Mouse (Mus musculus): ENCODE data around the gene Mapk1. TPM values are rescaled to one million over a fixed set of nuclear protein-coding genes. Genes with fewer than 3 reads are reported as not detected.

Mapk1 gene
- total RNA-seq, 1 experiment from 2014 or later, result 147 TPM

- no peak for ATAC-seq (ENCODE audit: extremely low read depth, insufficient number of reproducible peaks, low FRiP score, poor library complexity, severe bottlenecking)
Measured at GRCm38 (mm10) chr16:17070716-17071115, 87.5 kb downstream of the Mapk1 start.

- no peak for ATAC-seq (ENCODE audit: extremely low read depth, insufficient number of reproducible peaks, low FRiP score, poor library complexity, severe bottlenecking)
Measured at GRCm38 (mm10) chr16:17073000-17073399, 89.8 kb downstream of the Mapk1 start.

DNA sequence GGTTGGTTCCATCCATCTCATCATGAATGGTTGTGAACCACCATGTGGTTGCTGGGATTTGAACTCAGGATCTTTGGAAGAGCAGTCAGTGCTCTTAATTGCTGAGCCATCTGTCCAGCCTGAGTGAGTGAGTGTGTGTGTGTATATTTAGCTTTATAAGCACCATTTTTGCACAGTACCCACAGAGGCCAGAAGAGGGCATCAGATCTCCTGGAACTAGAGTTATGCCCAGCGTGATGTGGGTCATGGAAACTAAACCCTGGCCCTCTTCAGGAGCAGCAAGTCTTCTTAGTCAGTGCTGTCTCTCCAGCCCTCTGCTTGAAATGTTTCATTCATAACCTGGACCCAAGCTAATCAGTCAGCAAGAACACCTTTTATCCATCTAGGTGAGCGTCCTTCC is 93.1 kb downstream of the Mapk1 start:
- ATAC-seq (ENCODE audit: extremely low read depth, insufficient number of reproducible peaks, low FRiP score, poor library complexity, severe bottlenecking), result no peak

DNA sequence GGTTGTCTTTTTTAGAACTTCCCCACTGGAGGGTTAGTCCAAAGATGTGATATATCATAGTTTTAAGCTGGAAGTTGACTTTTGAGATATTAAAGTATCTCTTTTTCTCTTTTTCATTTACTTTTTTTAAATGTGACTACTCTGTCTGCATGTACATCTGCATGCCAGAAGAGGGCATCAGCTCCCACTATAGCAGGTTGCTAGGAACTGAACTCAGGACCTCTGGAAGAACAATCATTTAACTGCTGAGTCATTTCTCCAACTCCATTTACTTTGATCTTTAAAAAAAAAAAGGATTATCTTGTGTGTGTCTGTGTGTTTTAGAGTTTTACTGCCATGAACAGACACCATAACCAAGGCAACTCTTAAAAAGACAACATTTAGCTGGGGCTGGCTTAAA is 93.7 kb downstream of the Mapk1 start:
- no peak for ATAC-seq (ENCODE audit: extremely low read depth, insufficient number of reproducible peaks, low FRiP score, poor library complexity, severe bottlenecking)

GRCm38 (mm10) chr16:17078101-17078500 is 94.9 kb downstream of the Mapk1 start:
- ATAC-seq (ENCODE audit: extremely low read depth, insufficient number of reproducible peaks, low FRiP score, poor library complexity, severe bottlenecking), result no peak

- no peak for ATAC-seq (ENCODE audit: extremely low read depth, insufficient number of reproducible peaks, low FRiP score, poor library complexity, severe bottlenecking)
Measured at GRCm38 (mm10) chr16:17082121-17082792, 99.1 kb downstream of the Mapk1 start.

DNA sequence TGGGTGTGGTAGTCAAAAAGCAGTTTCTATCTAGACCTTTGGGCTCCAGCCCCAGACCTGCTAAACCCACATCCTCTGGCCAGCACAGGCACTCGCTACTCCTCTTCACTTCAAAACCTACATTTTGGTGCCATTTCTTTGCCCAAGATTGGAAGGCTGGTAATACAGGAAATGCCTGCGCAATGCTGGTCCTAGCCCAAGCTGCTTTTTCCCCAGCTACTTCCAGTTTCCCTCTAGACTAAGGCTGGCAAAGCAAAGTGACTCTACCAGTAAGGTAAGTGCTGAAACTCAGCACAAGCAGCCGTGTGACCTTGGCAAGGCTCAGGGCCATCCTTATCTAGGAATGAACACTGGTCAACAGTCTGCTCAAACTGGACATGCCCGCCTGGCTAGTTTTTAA is 102.5 kb downstream of the Mapk1 start:
- ATAC-seq (ENCODE audit: extremely low read depth, insufficient number of reproducible peaks, low FRiP score, poor library complexity, severe bottlenecking), result no peak

GRCm38 (mm10) chr16:17086241-17086640 is 103.1 kb downstream of the Mapk1 start:
- ATAC-seq (ENCODE audit: extremely low read depth, insufficient number of reproducible peaks, low FRiP score, poor library complexity, severe bottlenecking), result no peak

DNA sequence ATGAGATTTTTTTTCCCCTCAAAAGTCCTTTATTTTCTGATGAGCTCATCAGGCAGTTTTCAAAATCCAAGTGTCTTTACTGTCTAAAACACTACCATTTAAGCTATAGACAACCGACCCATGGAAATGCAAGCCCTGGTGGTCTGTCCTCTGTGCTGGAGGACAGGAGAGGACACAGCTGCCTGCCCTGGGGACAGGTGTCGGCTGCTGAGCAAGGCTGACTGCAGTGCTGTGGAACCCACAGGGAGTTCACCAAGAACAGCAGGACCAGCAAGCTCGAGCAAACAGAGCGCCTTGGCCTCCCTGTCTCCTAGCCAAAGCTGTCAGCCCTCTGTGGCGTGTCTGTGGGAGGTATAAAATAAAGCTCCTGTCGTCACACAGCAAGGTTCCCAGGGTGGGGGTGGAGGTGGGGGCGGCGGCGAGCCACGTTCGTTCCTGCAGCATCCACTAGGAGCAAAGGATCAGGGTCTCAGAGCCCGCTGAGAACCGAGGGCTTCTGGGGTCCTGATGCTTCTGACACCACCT is 103.5 kb downstream of the Mapk1 start:
- ATAC-seq (ENCODE audit: extremely low read depth, insufficient number of reproducible peaks, low FRiP score, poor library complexity, severe bottlenecking), result no peak

DNA sequence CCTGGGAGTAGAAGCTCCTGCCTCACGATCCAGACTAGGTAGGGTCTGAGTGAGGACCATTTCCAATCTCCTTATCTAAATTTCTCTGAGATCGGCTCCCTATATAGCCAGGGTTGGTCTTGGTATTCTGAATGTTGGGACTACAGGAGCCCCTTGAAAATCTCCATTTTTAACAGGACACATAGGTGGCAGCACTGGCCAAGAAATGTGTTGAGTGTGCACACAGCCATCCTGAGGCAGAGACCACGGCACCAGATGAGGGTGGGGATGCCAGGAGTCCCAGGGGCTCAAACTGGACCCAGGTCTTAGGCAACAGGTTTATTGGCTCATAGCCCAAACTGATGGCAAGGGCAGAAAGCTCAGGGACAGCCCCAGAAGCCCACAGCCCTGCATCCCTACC is 105.2 kb downstream of the Mapk1 start:
- no peak for ATAC-seq (ENCODE audit: extremely low read depth, insufficient number of reproducible peaks, low FRiP score, poor library complexity, severe bottlenecking)

- no peak for ATAC-seq (ENCODE audit: extremely low read depth, insufficient number of reproducible peaks, low FRiP score, poor library complexity, severe bottlenecking)
Measured at GRCm38 (mm10) chr16:17096938-17097337, 113.8 kb downstream of the Mapk1 start.

Other genes with a start within 250 kb of the Mapk1 start
- 1.6 and 2.1 TPM in 2 replicates for gene Spag6l, start 153.9 kb upstream of the Mapk1 start, total RNA-seq (2017)
- gene Igll1, start 119.4 kb upstream of the Mapk1 start, total RNA-seq (2017), result 0.23 TPM in 1 of 2 replicates, not detected in the other
- gene Top3b, start 112.6 kb upstream of the Mapk1 start, total RNA-seq (2017), result 92.3 and 107 TPM in 2 replicates
- not detected in 2 replicates for gene Vpreb1, start 112.5 kb upstream of the Mapk1 start, total RNA-seq (2017)
- 9.3 and 12.5 TPM in 2 replicates for gene Ppm1f, start 86.9 kb upstream of the Mapk1 start, total RNA-seq (2017)
- 1.3 and 2.8 TPM in 2 replicates for gene Ypel1, start 86.3 kb downstream of the Mapk1 start, total RNA-seq (2017)
- gene Ppil2, start 127.9 kb downstream of the Mapk1 start, total RNA-seq (2017), result 126 and 148 TPM in 2 replicates
- gene 2610318N02Rik, start 141.8 kb downstream of the Mapk1 start, total RNA-seq (2017), result 3.3 TPM in 1 of 2 replicates, not detected in the other
- 6.8 and 11.8 TPM in 2 replicates for gene Sdf2l1, start 149.0 kb downstream of the Mapk1 start, total RNA-seq (2017)
- 1.9 and 2.9 TPM in 2 replicates for gene Ydjc, start 161.2 kb downstream of the Mapk1 start, total RNA-seq (2017)
- 0.37 and 0.58 TPM in 2 replicates for gene Ccdc116, start 163.8 kb downstream of the Mapk1 start, total RNA-seq (2017)
- gene Ube2l3, start 219.3 kb downstream of the Mapk1 start, total RNA-seq (2017), result 45.5 and 49.6 TPM in 2 replicates
- 0.12 TPM in 1 of 2 replicates, not detected in the other for gene Rimbp3, start 225.2 kb downstream of the Mapk1 start, total RNA-seq (2017)

Measured in neutrophil, adult 5-6 weeks (primary cell).